Mouse (Mus musculus): Measurements from ENCODE around the gene L3mbtl2.

Gene L3mbtl2

GRCm38 (mm10) chr15:81708991-81709390, 45.3 kb downstream of the L3mbtl2 start:
- no peak for DNase-seq (ENCODE audit: low read depth, low spot score)

GRCm38 (mm10) chr15:81709686-81710085, 46.0 kb downstream of the L3mbtl2 start:
- DNase-seq (ENCODE audit: low read depth, low spot score), result no peak

GRCm38 (mm10) chr15:81710801-81711200, 47.1 kb downstream of the L3mbtl2 start:
- DNase-seq (ENCODE audit: low read depth, low spot score), result no peak

- no peak for DNase-seq (ENCODE audit: low read depth, low spot score)
These were observed 50.1 kb downstream of the L3mbtl2 start for GRCm38 (mm10) chr15:81713742-81714141.

- no peak for DNase-seq (ENCODE audit: low read depth, low spot score)
These were observed 54.8 kb downstream of the L3mbtl2 start for GRCm38 (mm10) chr15:81718336-81719138.

- no peak for DNase-seq (ENCODE audit: low read depth, low spot score)
These were observed 55.4 kb downstream of the L3mbtl2 start for GRCm38 (mm10) chr15:81719139-81719531.

GRCm38 (mm10) chr15:81722361-81722760, 58.7 kb downstream of the L3mbtl2 start:
- no peak for DNase-seq (ENCODE audit: low read depth, low spot score)

- DNase-seq (ENCODE audit: low read depth, low spot score), result no peak
These were observed 60.0 kb downstream of the L3mbtl2 start for GRCm38 (mm10) chr15:81723653-81724052.

GRCm38 (mm10) chr15:81725965-81726364, 62.3 kb downstream of the L3mbtl2 start:
- no peak for DNase-seq (ENCODE audit: low read depth, low spot score)

GRCm38 (mm10) chr15:81729241-81729791, 65.6 kb downstream of the L3mbtl2 start:
- DNase-seq (ENCODE audit: low read depth, low spot score), result no peak

GRCm38 (mm10) chr15:81729792-81730635, 66.3 kb downstream of the L3mbtl2 start:
- peak; percentile 95 for DNase-seq (ENCODE audit: low read depth, low spot score)

- no peak for DNase-seq (ENCODE audit: low read depth, low spot score)
These were observed 71.4 kb downstream of the L3mbtl2 start for GRCm38 (mm10) chr15:81735075-81735474.

Data from c-Kit-negative CD71-positive TER-119-positive erythroid progenitor cells, embryonic 14.5 days (primary cell).